Mouse (Mus musculus): ENCODE data around the gene Mknk2. TPM values are rescaled to one million over a fixed set of nuclear protein-coding genes. Genes with fewer than 3 reads are reported as not detected.

Gene Mknk2
- polyA plus RNA-seq, 1 experiment, result 146 TPM

DNA sequence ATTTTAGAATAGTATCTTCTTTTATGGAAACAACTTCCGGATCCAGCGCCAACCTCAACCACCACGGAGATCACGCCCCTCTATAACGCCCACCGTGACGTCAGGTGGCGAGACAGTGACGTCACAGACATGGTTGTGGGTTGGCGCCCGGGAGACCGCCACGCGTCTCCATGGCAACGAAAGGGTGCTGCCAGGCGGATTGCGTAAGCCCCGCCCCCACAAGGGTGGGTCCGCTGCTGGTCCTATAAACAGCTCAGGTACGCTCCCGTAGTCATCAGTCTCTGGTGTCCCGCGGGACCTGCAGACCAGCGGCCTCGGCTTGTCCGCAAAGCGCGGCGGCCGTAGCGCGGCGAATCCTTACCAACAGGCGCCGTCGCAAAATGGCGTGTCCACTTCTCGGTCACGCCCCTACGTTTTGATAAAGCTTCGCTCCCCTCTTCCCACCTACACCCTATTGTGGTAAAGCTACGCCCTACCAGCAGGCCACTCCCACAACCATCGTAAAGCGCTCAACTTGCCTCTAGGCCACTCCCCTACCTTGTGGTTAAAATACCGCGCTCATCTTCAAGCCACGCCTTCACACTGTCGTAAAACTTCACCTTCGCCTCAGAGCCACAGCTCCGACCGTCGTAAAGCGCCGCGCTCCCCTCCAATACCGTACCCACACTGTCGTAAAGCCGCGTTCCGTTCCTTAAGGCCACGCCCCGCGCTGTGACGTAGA lies 55.8 kb downstream of the Mknk2 start:
- TF ChIP-seq POLR2A (IDR thresholded peaks at IDR 0.05; ENCODE audit: low read depth, low read length) (peak; percentile 89), CTCF (IDR thresholded peaks at IDR 0.05; ENCODE audit: extremely low read depth, insufficient read length, insufficient replicate concordance, low read depth, low read length) (peak; percentile 5; the same call in 1 of the 2 replicates)
- Histone ChIP-seq H3K36me3 (ENCODE audit: control insufficient read depth, insufficient read depth, low read length) (no peaks in the 10 kb centered on the region), H3K4me3 (ENCODE audit: low read depth, low read length) (peak overlapping the region; percentile 71), H3K27me3 (ENCODE audit: control insufficient read depth, insufficient read depth, low read length) (no peaks in the 10 kb centered on the region), H3K27ac (ENCODE audit: insufficient read depth, low read depth, low read length) (peak overlapping the region; percentile 94), H3K4me1 (ENCODE audit: control insufficient read depth, insufficient read depth, insufficient read length, low read length) (peaks cover 31% of the 10 kb centered on the region)
- under 1% methylated on average over 64 of the region's 64 CpGs for WGBS

DNA sequence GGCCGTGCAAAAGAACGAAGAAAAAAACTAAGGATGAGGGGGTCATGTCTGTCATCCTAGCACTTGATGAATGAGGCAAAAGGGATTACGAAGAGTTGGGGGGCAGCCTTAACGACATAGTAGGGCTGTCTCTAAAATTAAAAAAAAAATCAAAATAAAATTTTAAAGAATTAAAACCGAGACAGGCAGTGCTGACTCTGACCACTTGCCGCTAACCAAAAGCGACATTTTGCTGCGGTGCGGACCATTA lies 56.3 kb downstream of the Mknk2 start:
- 2% methylated on average over 9 of the region's 9 CpGs for WGBS
- Histone ChIP-seq H3K27ac (ENCODE audit: insufficient read depth, low read depth, low read length) (peak overlapping the region; percentile 94), H3K4me1 (ENCODE audit: control insufficient read depth, insufficient read depth, insufficient read length, low read length) (peaks cover 30% of the 10 kb centered on the region), H3K4me3 (ENCODE audit: low read depth, low read length) (peak overlapping the region; percentile 71), H3K36me3 (ENCODE audit: control insufficient read depth, insufficient read depth, low read length) (no peaks in the 10 kb centered on the region), H3K27me3 (ENCODE audit: control insufficient read depth, insufficient read depth, low read length) (no peaks in the 10 kb centered on the region)
- TF ChIP-seq CTCF (IDR thresholded peaks at IDR 0.05; ENCODE audit: extremely low read depth, insufficient read length, insufficient replicate concordance, low read depth, low read length) (no peak), POLR2A (IDR thresholded peaks at IDR 0.05; ENCODE audit: low read depth, low read length) (no peak)

DNA sequence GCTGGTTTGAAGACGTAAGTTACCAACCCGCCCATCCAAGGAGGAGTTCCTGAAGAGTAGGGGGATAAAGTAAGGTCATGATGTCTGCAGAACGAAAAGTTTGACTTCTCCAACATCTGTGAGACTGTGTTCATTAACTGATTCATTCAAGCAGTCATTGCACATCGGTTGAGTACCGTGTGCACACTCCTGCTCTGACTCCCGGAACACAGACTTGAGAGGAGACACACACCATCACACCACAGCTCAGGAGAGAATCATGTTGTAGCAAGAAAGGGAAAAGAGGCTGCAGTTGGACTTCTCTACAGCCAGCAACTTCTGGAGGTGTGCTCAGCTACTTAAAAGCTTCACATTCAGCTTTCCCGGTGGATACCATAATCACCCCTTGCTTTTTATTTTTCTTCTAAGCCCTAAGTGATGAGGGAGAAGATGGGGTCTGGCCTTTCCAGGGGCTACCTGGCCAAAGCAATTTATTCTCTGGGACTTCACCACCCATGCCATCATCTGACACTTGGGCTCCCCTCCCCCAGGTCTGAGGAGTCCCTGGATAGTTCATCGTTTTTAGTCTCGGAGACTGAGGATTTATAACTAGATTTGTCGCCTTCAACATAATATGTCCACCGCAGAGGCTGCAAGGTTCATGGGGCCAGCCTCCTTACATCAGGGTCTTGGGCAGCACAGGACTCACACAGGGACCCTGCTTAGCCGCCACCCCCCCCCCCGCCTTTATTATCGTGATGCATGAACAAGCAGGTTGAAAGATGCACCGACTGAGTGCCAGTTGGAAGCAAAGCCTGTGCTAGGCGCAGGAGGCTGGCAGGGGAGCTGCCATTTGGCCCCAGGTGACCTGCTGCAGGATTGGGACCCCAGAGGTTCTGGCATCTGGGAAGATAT lies 56.9 kb downstream of the Mknk2 start:
- WGBS, result 57% methylated on average over 16 of the region's 16 CpGs
- H3K27ac ChIP-seq (ENCODE audit: insufficient read depth, low read depth, low read length), result peak overlapping the region; percentile 94
- H3K36me3 ChIP-seq (ENCODE audit: control insufficient read depth, insufficient read depth, low read length), result no peaks in the 10 kb centered on the region
- peaks cover 30% of the 10 kb centered on the region for H3K4me1 ChIP-seq (ENCODE audit: control insufficient read depth, insufficient read depth, insufficient read length, low read length)
- no peaks in the 10 kb centered on the region for H3K27me3 ChIP-seq (ENCODE audit: control insufficient read depth, insufficient read depth, low read length)
- peak overlapping the region; percentile 71 for H3K4me3 ChIP-seq (ENCODE audit: low read depth, low read length)
- no peak for TF ChIP-seq CTCF (IDR thresholded peaks at IDR 0.05; ENCODE audit: extremely low read depth, insufficient read length, insufficient replicate concordance, low read depth, low read length)
- no peak for TF ChIP-seq POLR2A (IDR thresholded peaks at IDR 0.05; ENCODE audit: low read depth, low read length)

GRCm38 (mm10) chr10:80620365-80620764 lies 57.5 kb downstream of the Mknk2 start:
- Histone ChIP-seq H3K4me1 (ENCODE audit: control insufficient read depth, insufficient read depth, insufficient read length, low read length) (peaks cover 29% of the 10 kb centered on the region), H3K4me3 (ENCODE audit: low read depth, low read length) (no peak overlapping the region), H3K27ac (ENCODE audit: insufficient read depth, low read depth, low read length) (no peak overlapping the region), H3K36me3 (ENCODE audit: control insufficient read depth, insufficient read depth, low read length) (peaks cover 5% of the 10 kb centered on the region), H3K27me3 (ENCODE audit: control insufficient read depth, insufficient read depth, low read length) (no peaks in the 10 kb centered on the region)
- no peak for TF ChIP-seq CTCF (IDR thresholded peaks at IDR 0.05; ENCODE audit: extremely low read depth, insufficient read length, insufficient replicate concordance, low read depth, low read length)
- TF ChIP-seq POLR2A (IDR thresholded peaks at IDR 0.05; ENCODE audit: low read depth, low read length), result no peak
- 88% methylated on average over 9 of the region's 9 CpGs for WGBS

- Histone ChIP-seq H3K4me3 (ENCODE audit: low read depth, low read length) (no peak overlapping the region), H3K4me1 (ENCODE audit: control insufficient read depth, insufficient read depth, insufficient read length, low read length) (peaks cover 25% of the 10 kb centered on the region), H3K27me3 (ENCODE audit: control insufficient read depth, insufficient read depth, low read length) (no peaks in the 10 kb centered on the region), H3K27ac (ENCODE audit: insufficient read depth, low read depth, low read length) (no peak overlapping the region), H3K36me3 (ENCODE audit: control insufficient read depth, insufficient read depth, low read length) (peaks cover 9% of the 10 kb centered on the region)
- WGBS, result 71% methylated on average over 8 of the region's 8 CpGs
- TF ChIP-seq POLR2A (IDR thresholded peaks at IDR 0.05; ENCODE audit: low read depth, low read length) (no peak), CTCF (IDR thresholded peaks at IDR 0.05; ENCODE audit: extremely low read depth, insufficient read length, insufficient replicate concordance, low read depth, low read length) (no peak)
These were observed 58.3 kb downstream of the Mknk2 start for GRCm38 (mm10) chr10:80619465-80620244.

- no peak for TF ChIP-seq POLR2A (IDR thresholded peaks at IDR 0.05; ENCODE audit: low read depth, low read length)
- no peak for TF ChIP-seq CTCF (IDR thresholded peaks at IDR 0.05; ENCODE audit: extremely low read depth, insufficient read length, insufficient replicate concordance, low read depth, low read length)
- Histone ChIP-seq H3K4me1 (ENCODE audit: control insufficient read depth, insufficient read depth, insufficient read length, low read length) (peaks cover 21% of the 10 kb centered on the region), H3K27ac (ENCODE audit: insufficient read depth, low read depth, low read length) (peak overlapping the region; percentile 7; the same call in 1 of the 2 replicates), H3K27me3 (ENCODE audit: control insufficient read depth, insufficient read depth, low read length) (no peaks in the 10 kb centered on the region), H3K4me3 (ENCODE audit: low read depth, low read length) (no peak overlapping the region), H3K36me3 (ENCODE audit: control insufficient read depth, insufficient read depth, low read length) (peaks cover 24% of the 10 kb centered on the region)
- 48% methylated on average over 9 of the region's 9 CpGs for WGBS
These were observed 59.7 kb downstream of the Mknk2 start for GRCm38 (mm10) chr10:80618181-80618580.

Other genes starting within 250 kb of the Mknk2 start
- gene Tcf3, start 244.5 kb downstream of the Mknk2 start, polyA plus RNA-seq (2012; rRNA removed), result 45.6 and 101 TPM in 2 replicates
- gene Onecut3, start 183.3 kb downstream of the Mknk2 start, polyA plus RNA-seq (2012; rRNA removed), result 0.29 and 2.8 TPM in 2 replicates
- not detected in 2 replicates for gene Atp8b3, start 139.0 kb downstream of the Mknk2 start, polyA plus RNA-seq (2012; rRNA removed)
- 33.1 and 63.7 TPM in 2 replicates for gene Rexo1, start 116.6 kb downstream of the Mknk2 start, polyA plus RNA-seq (2012; rRNA removed)
- 18.4 and 33.2 TPM in 2 replicates for gene Klf16, start 100.8 kb downstream of the Mknk2 start, polyA plus RNA-seq (2012; rRNA removed)
- 381 and 644 TPM in 2 replicates for gene Abhd17a, start 87.8 kb downstream of the Mknk2 start, polyA plus RNA-seq (2012; rRNA removed)
- gene Scamp4, start 75.2 kb downstream of the Mknk2 start, polyA plus RNA-seq (2012; rRNA removed), result 84.0 and 130 TPM in 2 replicates
- gene Adat3, start 75.2 kb downstream of the Mknk2 start, polyA plus RNA-seq (2012; rRNA removed), result 18.2 and 23.9 TPM in 2 replicates
- gene Gm49322, start 72.1 kb downstream of the Mknk2 start, polyA plus RNA-seq (2012; rRNA removed), result 1.3 and 2.2 TPM in 2 replicates
- 115 and 266 TPM in 2 replicates for gene Csnk1g2, start 55.3 kb downstream of the Mknk2 start, polyA plus RNA-seq (2012; rRNA removed)
- 45.4 and 84.1 TPM in 2 replicates for gene Btbd2, start 21.0 kb downstream of the Mknk2 start, polyA plus RNA-seq (2012; rRNA removed)
- 26.5 and 40.0 TPM in 2 replicates for gene Mob3a, start 23.9 kb upstream of the Mknk2 start, polyA plus RNA-seq (2012; rRNA removed)
- gene Izumo4, start 24.1 kb upstream of the Mknk2 start, polyA plus RNA-seq (2012; rRNA removed), result 20.8 and 36.3 TPM in 2 replicates
- 64.9 and 110 TPM in 2 replicates for gene Ap3d1, start 64.2 kb upstream of the Mknk2 start, polyA plus RNA-seq (2012; rRNA removed)
- 57.6 and 83.7 TPM in 2 replicates for gene Dot1l, start 77.1 kb upstream of the Mknk2 start, polyA plus RNA-seq (2012; rRNA removed)
- 23.0 and 40.2 TPM in 2 replicates for gene Sf3a2, start 120.1 kb upstream of the Mknk2 start, polyA plus RNA-seq (2012; rRNA removed)
- 26.0 and 41.8 TPM in 2 replicates for gene Plekhj1, start 120.5 kb upstream of the Mknk2 start, polyA plus RNA-seq (2012; rRNA removed)
- 0.87 and 0.95 TPM in 2 replicates for gene Amh, start 127.1 kb upstream of the Mknk2 start, polyA plus RNA-seq (2012; rRNA removed)
- gene Jsrp1, start 135.4 kb upstream of the Mknk2 start, polyA plus RNA-seq (2012; rRNA removed), result not detected in 2 replicates
- gene Oaz1, start 148.5 kb upstream of the Mknk2 start, polyA plus RNA-seq (2012; rRNA removed), result 771 and 1,172 TPM in 2 replicates
- 0.06 and 0.08 TPM in 2 replicates for gene Lingo3, start 165.9 kb upstream of the Mknk2 start, polyA plus RNA-seq (2012; rRNA removed)
- gene Lsm7, start 177.1 kb upstream of the Mknk2 start, polyA plus RNA-seq (2012; rRNA removed), result 61.1 and 82.7 TPM in 2 replicates
- 43.1 and 81.2 TPM in 2 replicates for gene Sppl2b, start 177.2 kb upstream of the Mknk2 start, polyA plus RNA-seq (2012; rRNA removed)
- gene Tmprss9, start 193.7 kb upstream of the Mknk2 start, polyA plus RNA-seq (2012; rRNA removed), result 0.66 and 1.3 TPM in 2 replicates
- gene Timm13, start 222.9 kb upstream of the Mknk2 start, polyA plus RNA-seq (2012; rRNA removed), result 132 and 250 TPM in 2 replicates
- 14.5 and 29.2 TPM in 2 replicates for gene Lmnb2, start 240.1 kb upstream of the Mknk2 start, polyA plus RNA-seq (2012; rRNA removed)

Measured in small intestine, adult 2 months (tissue).